In the genomic region with DNA sequence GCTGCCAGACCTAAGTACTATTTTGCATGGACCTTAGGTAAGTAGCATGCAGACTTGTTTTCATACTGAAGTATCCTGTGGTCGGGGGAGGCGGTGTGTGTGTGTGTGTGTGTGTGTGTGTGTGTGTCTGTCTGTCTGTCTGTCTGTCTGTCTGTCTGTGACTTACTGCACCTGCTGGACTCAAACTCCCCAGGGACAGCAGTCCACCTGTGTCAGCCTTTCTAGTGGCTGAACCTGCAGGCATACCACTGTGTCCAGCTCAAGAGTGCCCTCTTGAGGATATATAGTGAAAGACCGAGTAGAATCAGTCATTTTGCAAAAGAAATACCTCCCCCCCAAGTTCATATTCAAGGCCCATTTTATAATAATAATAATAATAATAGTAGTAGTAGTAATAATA, we compare ENCODE assay signal across 8 mouse cellular contexts. TPM values are rescaled to one million over a fixed set of nuclear protein-coding genes. Genes with fewer than 3 reads are reported as not detected.
DNase-seq lines count a peak whose midpoint lies in the region; ATAC-seq and TF ChIP-seq lines count a peak whose summit lies in the region.
"Had no signal": no experiment of that assay in that cellular context is flagged by ENCODE, and none has a peak within 500 bp of the region (broad histone marks: within the 10 kb centered on the region; RNA-seq: fewer than 3 reads in every experiment).

No protein-coding gene starts in this region.

- H3K4me2 ChIP-seq in liver, embryonic 11.5 days: no peak overlapping the region
- no peak overlapping the region for H3K4me2 ChIP-seq in liver, postnatal 0 days (ENCODE audit: low read depth, low read length)

- H3K9ac ChIP-seq in liver, embryonic 11.5 days (ENCODE audit: low read depth, low read length): no peak overlapping the region
- H3K9ac ChIP-seq in liver, postnatal 0 days (replicated peaks): no peak overlapping the region

- no peaks in the 10 kb centered on the region for H3K9me3 ChIP-seq in liver, embryonic 11.5 days (ENCODE audit: control insufficient read depth, low read length)
- H3K9me3 ChIP-seq in liver, postnatal 0 days (ENCODE audit: low read length): no peaks in the 10 kb centered on the region

- 60% methylated on average over 3 of the region's 3 CpGs for WGBS in liver, embryonic 11.5 days
- 61% methylated on average over 3 of the region's 3 CpGs for WGBS in liver, postnatal 0 days (ENCODE audit: insufficient replicate concordance)

- no peaks in the 10 kb centered on the region for H3K36me3 ChIP-seq in liver, embryonic 11.5 days (ENCODE audit: control insufficient read depth, insufficient read depth, low read length)
- H3K36me3 ChIP-seq in liver, postnatal 0 days (replicated peaks; ENCODE audit: insufficient read depth, low read length): no peaks in the 10 kb centered on the region

- DNase-seq in liver (peak; percentile 42), ZHBTc4 (ENCODE audit: low read depth, low spot score) (peak; percentile 63)
- DNase-seq in liver, embryonic 11.5 days (ENCODE audit: low spot score): no peak
- peak; percentile 72 for DNase-seq in embryo, embryonic 10 days (ENCODE audit: low spot score)
- DNase-seq in induced T-regulatory cell, adult 2 months (ENCODE audit: low read depth): peak; percentile 48
- peak; percentile 27 for DNase-seq in liver, postnatal 0 days
- DNase-seq in yolk sac, embryonic 10.5 days (ENCODE audit: low spot score): peak; percentile 20

- ATAC-seq in liver, embryonic 11.5 days (replicated peaks; ENCODE audit: low FRiP score): no peak
- peak; percentile 53 for ATAC-seq in liver, postnatal 0 days

- TF ChIP-seq EP300 in liver, postnatal 0 days (IDR thresholded peaks at IDR 0.05; ENCODE audit: low read depth): no peak

- TF ChIP-seq CTCF in liver, postnatal 0 days (IDR thresholded peaks at IDR 0.05; ENCODE audit: low read depth): peak; percentile 85

- no peaks in the 10 kb centered on the region for H3K27me3 ChIP-seq in liver, embryonic 11.5 days (replicated peaks; ENCODE audit: control insufficient read depth, insufficient read depth, low read length)
- no peaks in the 10 kb centered on the region for H3K27me3 ChIP-seq in liver, postnatal 0 days (ENCODE audit: insufficient read depth, low read length)

- H3K27ac ChIP-seq in liver, embryonic 11.5 days (ENCODE audit: low read depth, low read length): no peak overlapping the region
- H3K27ac ChIP-seq in liver, postnatal 0 days (ENCODE audit: low read depth): no peak overlapping the region

- no peak overlapping the region for H3K4me3 ChIP-seq in liver, embryonic 11.5 days (ENCODE audit: low read depth, low read length)
- no peak overlapping the region for H3K4me3 ChIP-seq in liver, postnatal 0 days (ENCODE audit: low read depth, low read length)
- H3K4me3 ChIP-seq: myocyte had no signal

- peaks cover 2% of the 10 kb centered on the region; the same call in 1 of the 2 replicates for H3K4me1 ChIP-seq in liver, embryonic 11.5 days (replicated peaks; ENCODE audit: control insufficient read depth, insufficient read depth, low read length)
- 0 out of 2 replicates have a peak, but pooled peaks cover 2% of the 10 kb centered on the region for H3K4me1 ChIP-seq in liver, postnatal 0 days (ENCODE audit: insufficient read depth)

RNA-seq across cellular contexts. Expression of gene Kidins220, which starts 26.4 kb away (rescaled TPM):
- polyA plus RNA-seq in liver, embryonic 11.5 days (2014; fragmentation: Nextera tagmentation; extraction: Ambion mirVana): 22.8 and 23.7 TPM in 2 replicates
- polyA plus RNA-seq in liver, postnatal 0 days (2015; fragmentation: Nextera tagmentation; extraction: Ambion mirVana): 3.7 and 4.4 TPM in 2 replicates
